Mouse (Mus musculus) fibroblast of lung, adult 2 months (primary cell): ENCODE measurements around the gene Aven.

Experiments used
- DNase-seq: peaks from one replicate; pipeline ENCODE4 v3.0.0-alpha.2; 2011; ENCODE audit warnings: low read depth

The Aven gene

GRCm38 (mm10) chr2:112557453-112557852 is 64.7 kb downstream of the Aven start:
- no peak for DNase-seq

- DNase-seq = no peak
Measured at GRCm38 (mm10) chr2:112561549-112561948, 68.8 kb downstream of the Aven start.

GRCm38 (mm10) chr2:112565060-112565459 is 72.3 kb downstream of the Aven start:
- no peak for DNase-seq

GRCm38 (mm10) chr2:112566290-112567085 is 73.7 kb downstream of the Aven start:
- DNase-seq = no peak

GRCm38 (mm10) chr2:112567786-112568185 is 75.0 kb downstream of the Aven start:
- DNase-seq = no peak

- DNase-seq = no peak
Measured at GRCm38 (mm10) chr2:112590985-112591384, 98.2 kb downstream of the Aven start.

GRCm38 (mm10) chr2:112591451-112591871 is 98.7 kb downstream of the Aven start:
- no peak for DNase-seq

- DNase-seq = no peak
Measured at GRCm38 (mm10) chr2:112593322-112593721, 100.6 kb downstream of the Aven start.

- DNase-seq = no peak
Measured at GRCm38 (mm10) chr2:112593781-112594180, 101.0 kb downstream of the Aven start.

- no peak for DNase-seq
Measured at GRCm38 (mm10) chr2:112595807-112596206, 103.0 kb downstream of the Aven start.

GRCm38 (mm10) chr2:112596415-112596814 is 103.7 kb downstream of the Aven start:
- no peak for DNase-seq

GRCm38 (mm10) chr2:112597064-112597463 is 104.3 kb downstream of the Aven start:
- DNase-seq = no peak

GRCm38 (mm10) chr2:112600222-112600621 is 107.5 kb downstream of the Aven start:
- DNase-seq = no peak

GRCm38 (mm10) chr2:112602487-112602886 is 109.7 kb downstream of the Aven start:
- no peak for DNase-seq

- DNase-seq = no peak
Measured at GRCm38 (mm10) chr2:112606536-112606935, 113.8 kb downstream of the Aven start.

- DNase-seq = no peak
Measured at GRCm38 (mm10) chr2:112612628-112613027, 119.9 kb downstream of the Aven start.

GRCm38 (mm10) chr2:112614375-112614774 is 121.6 kb downstream of the Aven start:
- DNase-seq = no peak

GRCm38 (mm10) chr2:112617206-112617605 is 124.4 kb downstream of the Aven start:
- DNase-seq = no peak

- DNase-seq = no peak
Measured at GRCm38 (mm10) chr2:112625156-112625555, 132.4 kb downstream of the Aven start.

GRCm38 (mm10) chr2:112630669-112631068 is 137.9 kb downstream of the Aven start:
- DNase-seq = no peak

GRCm38 (mm10) chr2:112632536-112632935 is 139.8 kb downstream of the Aven start:
- DNase-seq = no peak

- no peak for DNase-seq
Measured at GRCm38 (mm10) chr2:112637206-112637605, 144.4 kb downstream of the Aven start.

GRCm38 (mm10) chr2:112653836-112654235 is 161.1 kb downstream of the Aven start:
- no peak for DNase-seq

GRCm38 (mm10) chr2:112656131-112656530 is 163.4 kb downstream of the Aven start:
- no peak for DNase-seq
